In the genomic region with DNA sequence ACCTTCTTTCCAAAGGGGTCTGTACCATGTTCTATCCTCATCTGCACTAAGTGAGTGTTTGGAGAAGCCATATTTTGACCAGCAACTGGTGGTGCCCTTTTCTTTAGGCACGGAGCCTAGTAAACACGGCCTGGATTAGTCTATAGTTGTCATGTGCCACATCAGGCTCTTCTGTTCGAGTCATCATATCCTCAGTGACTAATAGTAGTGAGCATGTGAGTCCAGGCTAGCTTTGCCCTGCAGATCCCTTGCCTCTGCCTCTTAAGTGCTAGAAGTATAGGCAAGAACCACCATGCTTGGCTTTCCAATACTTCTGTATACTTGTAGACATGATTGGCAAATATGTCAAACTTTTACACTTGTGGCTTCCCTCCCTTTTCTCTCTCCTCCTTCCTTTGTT, we compare ENCODE assay signal across 20 mouse cellular contexts.
"Had no signal": no experiment of that assay in that cellular context is flagged by ENCODE, and none has a peak within 500 bp of the region (broad histone marks: within the 10 kb centered on the region; RNA-seq: fewer than 3 reads in every experiment).

No protein-coding gene starts in this region.

- H3K27ac ChIP-seq: liver, embryonic 14.5 days; midbrain, embryonic 10.5 days; midbrain, embryonic 13.5 days; neural tube, embryonic 13.5 days; neural tube, embryonic 15.5 days; stomach, embryonic 15.5 days; stomach, postnatal 0 days had no signal

- H3K4me1 ChIP-seq: midbrain, embryonic 10.5 days; midbrain, embryonic 13.5 days; neural tube, embryonic 13.5 days; neural tube, embryonic 15.5 days; stomach, embryonic 15.5 days had no signal

- H3K4me3 ChIP-seq: midbrain, embryonic 10.5 days; midbrain, embryonic 13.5 days; myocyte; neural tube, embryonic 13.5 days; neural tube, embryonic 15.5 days; stomach, embryonic 15.5 days had no signal

- DNase-seq: lung, adult 18-20 months; lung, embryonic 14.5 days; lung, postnatal 10 days; lung, postnatal 4 days; retina, postnatal 1 day; right cerebral cortex, adult 18-20 months; right cerebral cortex, postnatal 25 days; right cerebral cortex, postnatal 4 days; spleen, adult 18-20 months; thymus, adult 2 months; thymus, postnatal 25 days; thymus, postnatal 4 days had no signal
